Mouse (Mus musculus) left cerebral cortex, postnatal 4 days (tissue): Measurements from ENCODE around the gene Gm37240. TPM values are rescaled to one million over a fixed set of nuclear protein-coding genes. Genes with fewer than 3 reads are reported as not detected.

ENCODE experiments used
- DNase-seq: peaks from one replicate; pipeline ENCODE4 v3.0.0-alpha.2; 2022
- intact Hi-C: fragments of 180-260 bp; cut with DNase I; formaldehyde crosslinking; loops from one replicate; pipeline ENCODE4 v1.15.1; 2025
- total RNA-seq, 2 experiments: library from RNA; stranded (reverse); gene quantifications; 2 replicates each; pipeline ENCODE4 v1.2.3; 2021

Gene Gm37240
- total RNA-seq, 2 experiments from 2014 or later = 3.3 to 3.6 TPM

GRCm38 (mm10) chr3:84622026-84622425 is 1265.3 kb downstream of the Gm37240 start:
- DNase-seq = no peak
- intact Hi-C loops = no loop called here

- DNase-seq = no peak
- intact Hi-C loops = loop anchor here (10.0 kb wide), 2 partner anchors 245 to 1505 kb away; no protein-coding TSS in a partner anchor
These were observed 1267.6 kb downstream of the Gm37240 start for GRCm38 (mm10) chr3:84619725-84620124.

GRCm38 (mm10) chr3:84619056-84619455 is 1268.3 kb downstream of the Gm37240 start:
- DNase-seq = no peak
- intact Hi-C loops = loop anchor here (10.0 kb wide), 2 partner anchors 246 to 1506 kb away; no protein-coding TSS in a partner anchor

GRCm38 (mm10) chr3:84618627-84619026 is 1268.7 kb downstream of the Gm37240 start:
- intact Hi-C loops = loop anchor here (10.0 kb wide), 2 partner anchors 246 to 1506 kb away; no protein-coding TSS in a partner anchor

GRCm38 (mm10) chr3:84615856-84616225 is 1271.5 kb downstream of the Gm37240 start:
- intact Hi-C loops = loop anchor here (10.0 kb wide), 2 partner anchors 249 to 1509 kb away; no protein-coding TSS in a partner anchor
- DNase-seq = no peak

More at GRCm38 (mm10) chr3:84618627-84619026, 1268.7 kb downstream of the Gm37240 start:
- no peak for DNase-seq

- intact Hi-C loops = loop anchor here (10.0 kb wide), 2 partner anchors 250 to 1510 kb away; no protein-coding TSS in a partner anchor
- DNase-seq = no peak
These were observed 1272.1 kb downstream of the Gm37240 start for GRCm38 (mm10) chr3:84615050-84615855.

GRCm38 (mm10) chr3:84610183-84610710 is 1277.1 kb downstream of the Gm37240 start:
- intact Hi-C loops = loop anchor here (10.0 kb wide), 2 partner anchors 255 to 1515 kb away; no protein-coding TSS in a partner anchor
- DNase-seq = no peak

GRCm38 (mm10) chr3:84603212-84603611 is 1284.1 kb downstream of the Gm37240 start:
- intact Hi-C loops = no loop called here

GRCm38 (mm10) chr3:84602759-84603158 is 1284.6 kb downstream of the Gm37240 start:
- intact Hi-C loops = no loop called here
- DNase-seq = no peak

More at GRCm38 (mm10) chr3:84603212-84603611, 1284.1 kb downstream of the Gm37240 start:
- no peak for DNase-seq

GRCm38 (mm10) chr3:84601870-84602495 is 1285.3 kb downstream of the Gm37240 start:
- no peak for DNase-seq
- intact Hi-C loops = no loop called here

GRCm38 (mm10) chr3:84598756-84599155 is 1288.6 kb downstream of the Gm37240 start:
- no peak for DNase-seq
- intact Hi-C loops = no loop called here

- no peak for DNase-seq
- intact Hi-C loops = no loop called here
These were observed 1289.2 kb downstream of the Gm37240 start for GRCm38 (mm10) chr3:84597996-84598734.

- no peak for DNase-seq
- intact Hi-C loops = no loop called here
These were observed 1291.6 kb downstream of the Gm37240 start for GRCm38 (mm10) chr3:84595677-84596234.

- no peak for DNase-seq
- intact Hi-C loops = no loop called here
These were observed 1292.2 kb downstream of the Gm37240 start for GRCm38 (mm10) chr3:84594894-84595676.

GRCm38 (mm10) chr3:84593274-84593673 is 1294.0 kb downstream of the Gm37240 start, which contains the start of gene Tigd4:
Gene Tigd4, plus strand, starts transcription at chr3:84593574.
- intact Hi-C loops = no loop called here
- no peak for DNase-seq

- DNase-seq = no peak
- intact Hi-C loops = no loop called here
These were observed 1300.6 kb downstream of the Gm37240 start for GRCm38 (mm10) chr3:84586736-84587135.

GRCm38 (mm10) chr3:84582913-84583276 is 1304.4 kb downstream of the Gm37240 start:
- no peak for DNase-seq
- intact Hi-C loops = no loop called here

GRCm38 (mm10) chr3:84582023-84582912 is 1305.0 kb downstream of the Gm37240 start, which contains the start of gene Arfip1:
Gene Arfip1, minus strand, starts transcription at chr3:84582625.
- intact Hi-C loops = no loop called here
- peak; percentile 99 for DNase-seq
